In the genomic region with DNA sequence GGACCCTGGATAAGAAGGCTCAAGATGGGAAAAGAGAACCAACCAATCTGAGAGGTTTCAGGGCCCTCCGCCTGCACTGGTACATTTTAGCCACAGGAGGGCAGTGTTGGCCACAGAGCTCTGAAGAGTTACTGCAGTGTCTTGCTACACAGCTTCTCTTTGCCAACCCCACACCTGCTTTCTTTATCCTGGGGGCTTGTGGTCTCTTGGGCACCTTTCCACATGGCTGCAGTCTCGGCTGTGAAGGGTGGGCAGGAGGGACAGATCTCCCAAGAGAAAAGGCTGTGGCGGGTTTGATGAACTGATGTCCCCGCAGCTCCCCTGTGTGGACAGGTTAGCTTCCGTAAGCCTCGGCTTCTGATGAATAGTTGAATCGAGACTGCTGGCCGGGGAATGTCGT, we compare ENCODE assay signal across 7 mouse cellular contexts. TPM values are rescaled to one million over a fixed set of nuclear protein-coding genes. Genes with fewer than 3 reads are reported as not detected.
DNase-seq lines count a peak whose midpoint lies in the region; ATAC-seq and TF ChIP-seq lines count a peak whose summit lies in the region.

No protein-coding gene starts in this region.

- no peak overlapping the region for H3K9ac ChIP-seq in hindbrain, postnatal 0 days (replicated peaks; ENCODE audit: low read length)

- peak overlapping the region; percentile 48 for H3K4me2 ChIP-seq in hindbrain, postnatal 0 days (ENCODE audit: low read depth, low read length)

- H3K27ac ChIP-seq in hindbrain, postnatal 0 days: 0 out of 2 replicates have a peak overlapping the region, but pooled peaks have one; percentile 16

- H3K27me3 ChIP-seq in hindbrain, postnatal 0 days (ENCODE audit: insufficient read depth, low read length): no peaks in the 10 kb centered on the region

- TF ChIP-seq CTCF in hindbrain, postnatal 0 days (IDR thresholded peaks at IDR 0.05; ENCODE audit: low read depth): peak; percentile 98

- 14% methylated on average over 9 of the region's 9 CpGs for WGBS in hindbrain, postnatal 0 days

- no peaks in the 10 kb centered on the region for H3K9me3 ChIP-seq in hindbrain, postnatal 0 days (ENCODE audit: low read length)

- H3K4me1 ChIP-seq in hindbrain, postnatal 0 days (ENCODE audit: insufficient read depth, low read length): peaks cover 12% of the 10 kb centered on the region; the same call in 1 of the 2 replicates

- peak overlapping the region; percentile 10; the same call in 1 of the 2 replicates for H3K4me3 ChIP-seq in hindbrain, postnatal 0 days (ENCODE audit: low read length)

- H3K36me3 ChIP-seq in hindbrain, postnatal 0 days (ENCODE audit: insufficient read depth, low read length): no peaks in the 10 kb centered on the region

- DNase-seq in ZHBTc4 (ENCODE audit: low read depth, low spot score): peak; percentile 85
- DNase-seq in gastrocnemius, adult 8-10 months (ENCODE audit: low spot score in 2 of 2): peak; percentile 69 to 77
- peak; percentile 92 for DNase-seq in hindbrain, postnatal 0 days (ENCODE audit: low spot score)
- peak; percentile 85 to 86 for DNase-seq in left cerebral cortex, adult 18-20 months (ENCODE audit: low spot score in 2 of 2)
- peak; percentile 72 to 78 for DNase-seq in right cerebral cortex, postnatal 36 days (ENCODE audit: low spot score in 2 of 2)

- ATAC-seq in common myeloid progenitor, adult 5-6 weeks (replicated peaks; ENCODE audit: low read depth, poor library complexity, severe bottlenecking): peak; percentile 97
- ATAC-seq in hindbrain, postnatal 0 days: peak; percentile 75
- ATAC-seq in megakaryocyte progenitor cell, adult 5-6 weeks (replicated peaks; ENCODE audit: poor library complexity): peak; percentile 99

RNA-seq across cellular contexts. Expression of gene Gpr61, which starts 10.1 kb away (rescaled TPM):
- not detected in 2 replicates for total RNA-seq in common myeloid progenitor, adult 5-6 weeks (2017)
- not detected for total RNA-seq in gastrocnemius, adult 8-10 months (2022)
- total RNA-seq in hindbrain, postnatal 0 days (2014; rRNA removed): 12.2 and 12.4 TPM in 2 replicates
- 6.1 and 6.8 TPM in 2 replicates for polyA plus RNA-seq in hindbrain, postnatal 0 days (2015; fragmentation: Nextera tagmentation; extraction: Ambion mirVana)
- 10 to 100 TPM; 18.4 to 22.3 TPM for total RNA-seq in left cerebral cortex, adult 18-20 months (2021)
- not detected in 2 replicates for total RNA-seq in megakaryocyte progenitor cell, adult 5-6 weeks (2015)
- not detected in 2 replicates for total RNA-seq in megakaryocyte progenitor cell, adult 5-6 weeks (2017)

RNA-seq across cellular contexts. Expression of gene Gnai3, which starts 18.9 kb away (rescaled TPM):
- 120 and 122 TPM in 2 replicates for total RNA-seq in common myeloid progenitor, adult 5-6 weeks (2017)
- 10 to 100 TPM in 3 of 4 experiments, 1 to 10 TPM in 1; 7.7 to 11.5 (median 10.5) TPM for total RNA-seq in gastrocnemius, adult 8-10 months (2022)
- 61.0 and 66.6 TPM in 2 replicates for total RNA-seq in hindbrain, postnatal 0 days (2014; rRNA removed)
- 97.9 and 100 TPM in 2 replicates for polyA plus RNA-seq in hindbrain, postnatal 0 days (2015; fragmentation: Nextera tagmentation; extraction: Ambion mirVana)
- 10 to 100 TPM; 29.0 to 30.4 TPM for total RNA-seq in left cerebral cortex, adult 18-20 months (2021)
- 143 and 147 TPM in 2 replicates for total RNA-seq in megakaryocyte progenitor cell, adult 5-6 weeks (2015)
- 167 TPM in 2 replicates for total RNA-seq in megakaryocyte progenitor cell, adult 5-6 weeks (2017)

RNA-seq across cellular contexts. Expression of gene Amigo1, which starts 21.3 kb away (rescaled TPM):
- total RNA-seq in common myeloid progenitor, adult 5-6 weeks (2017): 3.1 and 4.5 TPM in 2 replicates
- 10 to 100 TPM; 30.3 to 36.5 (median 32.6) TPM for total RNA-seq in gastrocnemius, adult 8-10 months (2022)
- total RNA-seq in hindbrain, postnatal 0 days (2014; rRNA removed): 36.6 and 37.3 TPM in 2 replicates
- 10.7 and 11.3 TPM in 2 replicates for polyA plus RNA-seq in hindbrain, postnatal 0 days (2015; fragmentation: Nextera tagmentation; extraction: Ambion mirVana)
- 10 to 100 TPM; 78.2 to 79.7 TPM for total RNA-seq in left cerebral cortex, adult 18-20 months (2021)
- 1.3 and 1.8 TPM in 2 replicates for total RNA-seq in megakaryocyte progenitor cell, adult 5-6 weeks (2015)
- 2.3 and 3.6 TPM in 2 replicates for total RNA-seq in megakaryocyte progenitor cell, adult 5-6 weeks (2017)

RNA-seq across cellular contexts. Expression of gene Cyb561d1, which starts 36.2 kb away (rescaled TPM):
- 3.8 and 4.1 TPM in 2 replicates for total RNA-seq in common myeloid progenitor, adult 5-6 weeks (2017)
- total RNA-seq in gastrocnemius, adult 8-10 months (2022): 1 to 10 TPM; 3.0 to 3.8 (median 3.4) TPM
- 3.8 and 4.2 TPM in 2 replicates for total RNA-seq in hindbrain, postnatal 0 days (2014; rRNA removed)
- polyA plus RNA-seq in hindbrain, postnatal 0 days (2015; fragmentation: Nextera tagmentation; extraction: Ambion mirVana): 3.1 and 3.3 TPM in 2 replicates
- total RNA-seq in left cerebral cortex, adult 18-20 months (2021): 10 to 100 TPM; 20.6 to 21.4 TPM
- 2.3 and 2.5 TPM in 2 replicates for total RNA-seq in megakaryocyte progenitor cell, adult 5-6 weeks (2015)
- total RNA-seq in megakaryocyte progenitor cell, adult 5-6 weeks (2017): 3.7 and 5.4 TPM in 2 replicates

RNA-seq across cellular contexts. Expression of gene Atxn7l2, which starts 45.9 kb away (rescaled TPM):
- total RNA-seq in common myeloid progenitor, adult 5-6 weeks (2017): 2.9 and 5.9 TPM in 2 replicates
- total RNA-seq in gastrocnemius, adult 8-10 months (2022): 1 to 10 TPM; 5.9 to 7.4 (median 6.6) TPM
- total RNA-seq in hindbrain, postnatal 0 days (2014; rRNA removed): 18.4 and 20.8 TPM in 2 replicates
- polyA plus RNA-seq in hindbrain, postnatal 0 days (2015; fragmentation: Nextera tagmentation; extraction: Ambion mirVana): 15.1 and 15.4 TPM in 2 replicates
- 10 to 100 TPM; 22.9 to 27.9 TPM for total RNA-seq in left cerebral cortex, adult 18-20 months (2021)
- total RNA-seq in megakaryocyte progenitor cell, adult 5-6 weeks (2015): 4.0 and 4.2 TPM in 2 replicates
- total RNA-seq in megakaryocyte progenitor cell, adult 5-6 weeks (2017): 1.6 and 3.0 TPM in 2 replicates

Comparison
In these comparisons a context has a peak if more than half of its experiments do, and no peak if none do; other contexts are left out.
1. Peak in every context shown above with its lines: DNase-seq, ATAC-seq, H3K4me3 ChIP-seq and H3K27ac ChIP-seq.
2. RNA of gene Gpr61, which starts 10.1 kb away (total RNA-seq): 18.4 to 22.3 TPM in left cerebral cortex, adult 18-20 months and 12.2 to 12.4 TPM in hindbrain, postnatal 0 days; not detected in common myeloid progenitor, adult 5-6 weeks, not detected in gastrocnemius, adult 8-10 months and not detected in megakaryocyte progenitor cell, adult 5-6 weeks; every median in the first group is over 10 times any median in the second.